Mouse (Mus musculus) gastrocnemius, adult 18-20 months (tissue): Measurements from ENCODE around the gene Sez6. TPM values are rescaled to one million over a fixed set of nuclear protein-coding genes. Genes with fewer than 3 reads are reported as not detected.

Experiments
- DNase-seq: peaks from one replicate; pipeline ENCODE4 v3.0.0; 2021; ENCODE audit warnings: low spot score
- long read RNA-seq, 2 experiments: library from polyadenylated mRNA; stranded (forward); transcript quantifications; one replicate each; pipeline ENCODE4 v2.0.0; 2021
- total RNA-seq, 2 experiments: library from RNA; stranded (reverse); gene quantifications; 2 replicates each; pipeline ENCODE4 v1.2.3; 2021

The Sez6 gene
- under 1 TPM; 0.12 to 0.16 TPM for total RNA-seq
- long read RNA-seq, experiment 1 = 0 reads
- long read RNA-seq, experiment 2 = 0 reads

- DNase-seq = peak; percentile 50
Observed at GRCm38 (mm10) chr11:77930751-77931540, at the start of gene Sez6. Gene Sez6 (plus strand): TSS chr11:77930800.

- no peak for DNase-seq
Observed at GRCm38 (mm10) chr11:77884524-77885245, 45.9 kb upstream of the Sez6 start.

GRCm38 (mm10) chr11:77885246-77885575, 45.4 kb upstream of the Sez6 start:
- DNase-seq = no peak

GRCm38 (mm10) chr11:77887373-77887960, 43.1 kb upstream of the Sez6 start:
- no peak for DNase-seq

- no peak for DNase-seq
Observed at GRCm38 (mm10) chr11:77888846-77889245, 41.8 kb upstream of the Sez6 start.

GRCm38 (mm10) chr11:77889484-77889883, 41.1 kb upstream of the Sez6 start:
- DNase-seq = no peak

GRCm38 (mm10) chr11:77890648-77891258, 39.8 kb upstream of the Sez6 start:
- DNase-seq = no peak

- DNase-seq = no peak
Observed at GRCm38 (mm10) chr11:77892883-77893282, 37.7 kb upstream of the Sez6 start.

- no peak for DNase-seq
Observed at GRCm38 (mm10) chr11:77893283-77893682, 37.3 kb upstream of the Sez6 start.

- DNase-seq = peak; percentile 69
Observed at GRCm38 (mm10) chr11:77893787-77894718, 36.5 kb upstream of the Sez6 start, which contains the start of gene Pipox. Gene Pipox (minus strand): TSS chr11:77894096.

GRCm38 (mm10) chr11:77894967-77895366, 35.6 kb upstream of the Sez6 start:
- DNase-seq = no peak

- DNase-seq = no peak
Observed at GRCm38 (mm10) chr11:77896011-77896410, 34.6 kb upstream of the Sez6 start.

- no peak for DNase-seq
Observed at GRCm38 (mm10) chr11:77896480-77896819, 34.1 kb upstream of the Sez6 start.

GRCm38 (mm10) chr11:77896820-77897805, 33.5 kb upstream of the Sez6 start:
- DNase-seq = no peak

GRCm38 (mm10) chr11:77900187-77900586, 30.4 kb upstream of the Sez6 start:
- DNase-seq = no peak

- no peak for DNase-seq
Observed at GRCm38 (mm10) chr11:77900696-77901095, 29.9 kb upstream of the Sez6 start.

- DNase-seq = no peak
Observed at GRCm38 (mm10) chr11:77901366-77901765, 29.2 kb upstream of the Sez6 start.

- no peak for DNase-seq
Observed at GRCm38 (mm10) chr11:77901775-77902355, 28.7 kb upstream of the Sez6 start.

- no peak for DNase-seq
Observed at GRCm38 (mm10) chr11:77903761-77904160, 26.8 kb upstream of the Sez6 start.
